Mouse (Mus musculus) intestine, postnatal 0 days (tissue): ENCODE data around the gene Celf2. TPM values are rescaled to one million over a fixed set of nuclear protein-coding genes. Genes with fewer than 3 reads are reported as not detected.
"Not testable (repeated sequence)": the region's sequence is repeated elsewhere in the genome, so short reads cannot be mapped to it uniquely, and the experiment has no call there.

Experiments used
- ATAC-seq: fragments of 200-750 bp; cut with Nextera tagmentation; 2 replicates; pipeline ENCODE4 v1.8.0; 2017; ENCODE audit warnings: mild to moderate bottlenecking, moderate TSS enrichment, moderate library complexity
- H3K27ac ChIP-seq: fragments of 300-500 bp; sonication (generic); 2 replicates; pipeline ENCODE4 v1.5.1; 2014; ENCODE audit warnings: mild to moderate bottlenecking, low read depth, low read length, moderate library complexity
- H3K27me3 ChIP-seq: fragments of 300-500 bp; sonication (generic); replicated peaks from 2 replicates; pipeline ENCODE4 v1.6.1; 2014; ENCODE audit warnings: low read length, mixed read lengths; ENCODE audit not compliant: control insufficient read depth, insufficient read depth
- H3K36me3 ChIP-seq: fragments of 300-500 bp; sonication (generic); 2 replicates; pipeline ENCODE4 v1.6.1; 2014; ENCODE audit warnings: mild to moderate bottlenecking, moderate library complexity; ENCODE audit not compliant: control insufficient read depth, insufficient read depth
- H3K4me1 ChIP-seq: fragments of 300-500 bp; sonication (generic); replicated peaks from 2 replicates; pipeline ENCODE4 v1.6.1; 2014; ENCODE audit warnings: antibody characterized with exemption, low read length, mixed read lengths; ENCODE audit not compliant: control insufficient read depth, insufficient read depth
- H3K4me2 ChIP-seq: fragments of 300-500 bp; sonication (generic); replicated peaks from 2 replicates; pipeline ENCODE4 v1.6.1; 2014; ENCODE audit warnings: low read depth, mild to moderate bottlenecking, moderate library complexity
- H3K4me3 ChIP-seq: fragments of 300-500 bp; sonication (generic); 2 replicates; pipeline ENCODE4 v1.5.1; 2014; ENCODE audit warnings: low read depth, low read length
- H3K9ac ChIP-seq: fragments of 300-500 bp; sonication (generic); 2 replicates; pipeline ENCODE4 v1.6.1; 2014; ENCODE audit warnings: mild to moderate bottlenecking, low read depth, low read length
- H3K9me3 ChIP-seq: fragments of 300-500 bp; sonication (generic); 2 replicates; pipeline ENCODE4 v1.6.1; 2016; ENCODE audit warnings: mixed run types; ENCODE audit not compliant: control insufficient read depth
- CTCF ChIP-seq: sonication (generic); IDR thresholded peaks from 2 replicates; pipeline ENCODE4 v1.5.1; 2016; ENCODE audit warnings: low read depth, mild to moderate bottlenecking, control low read depth, antibody characterized with exemption, moderate library complexity
- WGBS: fragments of 180-500 bp; shearing (Covaris S2); extraction: QIAGEN DNeasy Blood & Tissue Kit; methylation state at CpG from one replicate; pipeline ENCODE4 v1.1.7; 2014; 5-methylcytosine and 5-hydroxymethylcytosine counted together
- polyA plus RNA-seq: library from polyadenylated mRNA; unstranded; fragments of >200 nt; fragmentation: Nextera tagmentation; extraction: Ambion mirVana; gene quantifications from 2 replicates; pipeline ENCODE4 v1.2.1, GENCODE M21; 2015

The Celf2 gene
- polyA plus RNA-seq, 1 experiment from 2014 or later: 16.8 TPM

DNA sequence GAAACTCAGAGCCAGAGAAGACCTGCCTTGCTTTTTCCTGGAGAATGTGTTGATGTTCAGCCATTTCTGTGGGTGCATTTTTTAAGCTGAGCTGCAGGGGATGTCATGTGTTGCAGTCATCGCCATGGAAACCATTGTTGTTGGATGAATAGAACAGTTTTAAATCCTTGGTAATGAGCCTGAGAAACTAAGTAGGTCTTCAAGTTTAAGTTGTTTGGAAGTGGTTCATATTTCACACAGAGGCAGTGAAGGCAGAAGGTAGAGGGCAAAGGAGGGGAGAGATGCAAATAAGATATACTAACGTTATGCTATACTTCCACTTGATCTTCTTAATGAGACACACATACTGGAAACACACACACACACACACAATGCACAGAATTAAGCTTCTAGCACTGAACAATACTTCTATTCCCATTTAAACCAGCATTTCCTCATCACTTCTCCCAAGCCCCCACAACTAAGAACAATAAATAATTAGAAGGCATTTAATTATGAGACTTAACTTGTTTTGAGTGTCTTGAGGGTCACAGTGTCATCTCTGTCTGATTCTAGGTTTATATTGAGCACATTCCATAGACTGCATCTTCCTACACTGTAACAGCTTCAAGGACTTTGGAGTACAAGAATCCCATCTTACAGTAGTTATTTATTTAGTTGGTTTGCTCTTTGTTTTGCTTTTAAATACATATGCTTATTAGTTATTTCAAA, 199.1 kb downstream of the Celf2 start:
- Histone ChIP-seq H3K4me3 (no peak overlapping the region), H3K27me3 (no peaks in the 10 kb centered on the region), H3K36me3 (no peaks in the 10 kb centered on the region), H3K9me3 (no peaks in the 10 kb centered on the region), H3K9ac (no peak overlapping the region), H3K4me1 (no peaks in the 10 kb centered on the region), H3K27ac (no peak overlapping the region), H3K4me2 (no peak overlapping the region)
- ATAC-seq: no peak
- WGBS: 53% methylated on average over 2 of the region's 2 CpGs
- no peak for TF ChIP-seq CTCF

DNA sequence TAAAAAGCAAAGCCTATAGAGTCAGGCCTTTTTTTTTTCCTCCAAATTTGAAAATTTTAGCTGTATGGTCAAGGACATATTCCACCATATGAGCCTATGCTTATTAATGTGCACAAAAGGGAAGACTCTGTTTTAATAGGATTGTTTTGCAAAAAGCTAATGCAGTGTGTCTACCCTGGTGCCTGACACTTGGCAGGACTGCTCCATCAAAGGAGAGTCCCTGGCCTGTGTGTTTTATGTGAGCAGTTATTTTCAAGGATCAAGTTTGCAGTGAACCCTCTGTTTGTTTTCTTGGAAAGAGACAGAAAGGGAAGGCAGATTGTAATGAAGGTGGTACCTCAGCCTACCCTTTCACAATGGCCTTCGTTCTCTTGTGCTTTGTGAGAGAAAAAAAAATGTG, 200.0 kb downstream of the Celf2 start:
- WGBS: 95% methylated on average over 1 of the region's 1 CpGs
- H3K4me3 ChIP-seq: no peak overlapping the region
- no peak overlapping the region for H3K4me2 ChIP-seq
- H3K36me3 ChIP-seq: no peaks in the 10 kb centered on the region
- H3K9me3 ChIP-seq: no peaks in the 10 kb centered on the region
- H3K27me3 ChIP-seq: no peaks in the 10 kb centered on the region
- no peak for ATAC-seq
- no peak for TF ChIP-seq CTCF
- H3K9ac ChIP-seq: no peak overlapping the region
- no peak overlapping the region for H3K27ac ChIP-seq
- no peaks in the 10 kb centered on the region for H3K4me1 ChIP-seq

DNA sequence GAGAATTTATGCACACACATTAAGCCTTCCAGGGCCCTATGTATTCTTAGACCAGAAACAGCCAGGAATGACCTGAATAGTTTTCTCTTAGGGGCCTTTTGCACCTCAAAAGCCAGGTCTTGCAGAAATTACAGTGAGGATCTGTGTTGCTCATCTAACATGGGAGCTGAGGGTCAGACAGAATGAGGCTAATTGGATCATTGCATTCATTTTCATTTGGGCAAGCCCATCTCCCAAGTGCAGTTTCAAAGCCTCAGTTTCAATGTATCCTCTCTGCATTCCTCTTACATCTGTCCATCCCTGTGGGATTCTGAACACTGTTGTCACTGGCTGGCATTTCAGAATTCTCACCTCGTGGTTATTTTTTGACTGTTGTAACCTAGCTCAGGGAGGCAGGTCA, 200.6 kb downstream of the Celf2 start:
- Histone ChIP-seq H3K4me2 (no peak overlapping the region), H3K9ac (no peak overlapping the region), H3K27ac (no peak overlapping the region), H3K27me3 (no peaks in the 10 kb centered on the region), H3K36me3 (no peaks in the 10 kb centered on the region), H3K9me3 (no peaks in the 10 kb centered on the region), H3K4me3 (no peak overlapping the region), H3K4me1 (no peaks in the 10 kb centered on the region)
- no peak for TF ChIP-seq CTCF
- ATAC-seq: no peak
- WGBS: 72% methylated on average over 1 of the region's 1 CpGs

DNA sequence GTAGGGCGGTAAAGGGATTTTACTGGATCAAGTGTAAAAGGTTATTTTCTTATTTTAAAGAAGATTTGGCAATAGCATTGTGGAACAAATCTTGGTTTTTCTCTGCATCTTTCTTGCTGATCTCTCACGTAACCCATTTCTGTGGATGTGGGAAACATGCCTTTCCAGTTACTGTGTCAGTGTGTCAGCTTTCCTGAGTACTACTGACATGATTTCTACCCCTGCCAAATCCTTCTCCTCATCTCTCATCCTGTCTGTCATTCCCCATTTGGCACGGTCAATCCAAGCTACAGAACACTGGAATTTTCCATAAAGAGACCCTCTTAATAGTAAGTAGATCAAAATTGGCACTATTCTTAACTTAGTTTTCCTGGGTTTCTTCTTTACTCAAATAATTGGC, 221.9 kb downstream of the Celf2 start:
- no peak overlapping the region for H3K9ac ChIP-seq
- no peak for ATAC-seq
- no peaks in the 10 kb centered on the region for H3K9me3 ChIP-seq
- no peak overlapping the region for H3K4me2 ChIP-seq
- H3K27me3 ChIP-seq: no peaks in the 10 kb centered on the region
- no peak overlapping the region for H3K27ac ChIP-seq
- 90% methylated on average over 3 of the region's 3 CpGs for WGBS
- H3K36me3 ChIP-seq: no peaks in the 10 kb centered on the region
- no peak overlapping the region for H3K4me3 ChIP-seq
- no peaks in the 10 kb centered on the region for H3K4me1 ChIP-seq
- no peak for TF ChIP-seq CTCF

DNA sequence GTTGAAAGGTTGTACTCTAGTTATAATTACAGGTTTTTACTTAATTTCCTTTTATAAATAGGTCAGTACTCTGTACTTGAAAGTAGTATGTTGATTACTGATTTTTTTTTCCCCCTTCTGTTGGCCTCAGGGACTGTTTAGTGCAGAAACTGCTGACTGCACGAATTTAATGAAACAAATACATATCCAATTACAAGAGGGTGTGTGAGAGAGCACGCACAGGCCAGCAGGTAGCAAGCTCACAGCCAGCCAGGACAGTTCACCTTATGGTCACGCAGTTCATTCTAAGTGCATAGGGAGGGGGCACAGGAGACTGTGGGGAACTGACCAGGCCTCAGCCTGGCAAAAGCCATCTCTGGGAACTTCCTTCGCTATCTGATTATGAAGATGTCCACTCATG, 236.1 kb downstream of the Celf2 start:
- no peaks in the 10 kb centered on the region for H3K4me1 ChIP-seq
- no peaks in the 10 kb centered on the region for H3K27me3 ChIP-seq
- H3K27ac ChIP-seq: no peak overlapping the region
- WGBS: 60% methylated on average over 4 of the region's 4 CpGs
- no peak for ATAC-seq
- no peaks in the 10 kb centered on the region for H3K36me3 ChIP-seq
- H3K9me3 ChIP-seq: no peaks in the 10 kb centered on the region
- no peak for TF ChIP-seq CTCF
- H3K4me2 ChIP-seq: no peak overlapping the region
- H3K4me3 ChIP-seq: no peak overlapping the region
- H3K9ac ChIP-seq: no peak overlapping the region

DNA sequence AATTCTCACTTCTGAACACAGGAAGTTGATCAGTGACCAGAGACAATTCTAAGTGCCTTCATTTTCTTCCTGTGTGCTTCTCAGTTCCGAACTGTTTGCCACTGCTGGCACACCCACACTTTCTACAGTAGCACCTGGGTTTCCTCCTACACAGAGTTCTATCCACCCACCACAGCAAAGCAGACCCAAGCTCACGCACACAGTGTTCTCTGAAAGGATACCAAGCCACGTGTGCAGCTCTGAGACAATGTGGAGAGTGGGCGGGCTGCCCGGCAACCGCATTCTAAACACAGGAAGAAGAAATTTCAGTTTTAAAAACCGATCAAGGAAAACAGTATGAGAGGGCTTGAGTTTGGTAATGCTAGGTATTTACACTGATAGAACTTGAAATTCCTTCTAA, 239.3 kb downstream of the Celf2 start:
- H3K27me3 ChIP-seq: no peaks in the 10 kb centered on the region
- 74% methylated on average over 7 of the region's 7 CpGs for WGBS
- no peak for TF ChIP-seq CTCF

DNA sequence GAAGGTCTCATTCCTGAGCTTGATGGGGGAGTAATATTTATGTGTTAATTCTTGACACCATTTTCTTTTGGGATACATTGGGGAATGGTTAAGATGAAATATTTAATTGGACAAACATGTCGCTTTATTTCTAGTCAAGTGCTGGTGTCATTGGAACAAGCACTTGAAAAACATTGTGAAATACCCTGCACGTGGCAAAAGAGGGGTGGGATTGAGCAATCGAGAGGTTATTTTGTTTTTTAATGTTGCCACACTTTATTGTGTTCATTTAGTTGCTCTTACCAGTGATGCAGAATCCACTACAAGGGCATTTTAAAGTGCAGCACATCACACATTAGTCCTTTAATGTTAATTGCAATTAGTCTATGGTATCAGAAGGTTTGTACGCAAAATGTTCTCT, 242.2 kb downstream of the Celf2 start:
- no peaks in the 10 kb centered on the region for H3K27me3 ChIP-seq
- WGBS: 81% methylated on average over 4 of the region's 4 CpGs
- H3K4me1 ChIP-seq: no peaks in the 10 kb centered on the region
- no peak overlapping the region for H3K4me3 ChIP-seq
- H3K4me2 ChIP-seq: no peak overlapping the region
- no peak overlapping the region for H3K9ac ChIP-seq
- no peaks in the 10 kb centered on the region for H3K9me3 ChIP-seq
- H3K27ac ChIP-seq: no peak overlapping the region
- TF ChIP-seq CTCF: no peak
- ATAC-seq: no peak
- no peaks in the 10 kb centered on the region for H3K36me3 ChIP-seq

More for the DNA sequence above, 239.3 kb downstream of the Celf2 start:
- Histone ChIP-seq H3K4me1 (no peaks in the 10 kb centered on the region), H3K9ac (no peak overlapping the region), H3K36me3 (no peaks in the 10 kb centered on the region), H3K27ac (no peak overlapping the region), H3K4me3 (no peak overlapping the region), H3K4me2 (no peak overlapping the region), H3K9me3 (no peaks in the 10 kb centered on the region)
- no peak for ATAC-seq

DNA sequence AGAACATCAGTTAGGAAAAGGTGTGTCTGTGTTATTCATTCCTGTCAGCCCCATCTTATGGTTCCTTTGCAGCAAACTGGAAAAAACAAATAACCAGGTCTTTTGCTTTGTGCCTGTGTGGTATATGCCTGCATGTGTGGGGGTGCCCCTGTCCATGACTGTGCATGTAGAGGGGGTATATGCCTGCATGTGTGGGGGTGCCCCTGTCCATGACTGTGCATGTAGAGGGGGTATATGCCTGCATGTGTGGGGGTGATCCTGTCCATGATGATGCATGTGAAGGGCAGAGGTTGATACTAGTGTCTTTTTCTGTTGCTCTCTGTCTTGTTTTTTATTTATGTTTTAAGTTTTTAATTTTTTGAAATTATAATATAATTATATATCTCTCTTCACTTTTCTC, 246.7 kb downstream of the Celf2 start:
- ATAC-seq, H3K9ac ChIP-seq, H3K36me3 ChIP-seq, H3K27ac ChIP-seq, H3K27me3 ChIP-seq, H3K4me3 ChIP-seq, H3K4me2 ChIP-seq, H3K9me3 ChIP-seq, H3K4me1 ChIP-seq: not testable (repeated sequence)
